Mouse (Mus musculus): ENCODE measurements at regions not wholly inside any gene's neighbourhood (a gene's known extent, or its start where the extent isn't known, plus 50 kb on each side); places are given as distances from the start of the nearest gene placed in this dataset.

DNA sequence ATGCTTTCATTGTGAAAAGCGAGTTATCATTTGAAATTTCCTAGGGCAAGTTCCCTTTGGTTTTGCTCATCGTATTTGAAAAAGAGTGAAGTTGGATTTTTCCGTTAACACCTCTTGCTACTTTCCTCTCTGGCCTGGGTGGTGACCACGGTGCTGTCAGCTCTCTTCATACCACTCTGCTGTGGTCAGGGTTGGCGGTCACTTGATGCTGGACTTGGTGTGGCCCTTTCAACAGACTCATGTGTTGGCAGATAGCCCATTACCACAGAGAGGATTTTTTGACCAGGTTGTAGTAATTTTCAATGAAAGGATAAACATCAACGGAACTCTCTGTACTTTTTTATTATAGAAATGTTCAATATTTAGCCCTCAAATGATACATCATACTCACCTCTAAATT lies 354.3 kb upstream of the Pik3r1 start:
- 0 out of 2 replicates have a peak, but pooled peaks have one; percentile 38 for ATAC-seq (ENCODE audit: poor library complexity, severe bottlenecking)

DNA sequence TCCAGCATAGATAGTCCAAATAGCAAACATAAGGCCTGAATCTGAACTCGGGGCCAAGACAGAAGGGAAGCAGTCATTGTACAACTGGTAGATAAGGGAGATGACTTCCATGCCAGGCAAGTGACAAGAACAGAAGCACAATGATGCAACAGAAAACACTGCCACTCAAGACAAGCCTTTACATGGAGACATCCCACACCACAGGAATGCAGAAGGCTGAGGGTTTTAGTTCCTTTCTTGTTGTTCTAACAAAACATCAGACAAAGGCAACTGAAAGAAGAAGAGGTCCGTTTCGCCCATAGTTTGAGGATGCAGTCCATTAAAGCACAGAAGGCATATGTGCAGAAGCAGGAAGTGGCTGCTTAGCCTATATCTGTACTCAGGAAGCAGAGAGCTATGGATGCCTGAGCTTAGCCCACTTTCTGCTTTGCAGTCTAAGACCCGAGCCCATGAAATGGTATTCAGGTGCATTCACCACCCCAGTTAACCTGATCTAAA lies 360.0 kb upstream of the Pik3r1 start:
- ATAC-seq (ENCODE audit: poor library complexity, severe bottlenecking), result peak; percentile 92

DNA sequence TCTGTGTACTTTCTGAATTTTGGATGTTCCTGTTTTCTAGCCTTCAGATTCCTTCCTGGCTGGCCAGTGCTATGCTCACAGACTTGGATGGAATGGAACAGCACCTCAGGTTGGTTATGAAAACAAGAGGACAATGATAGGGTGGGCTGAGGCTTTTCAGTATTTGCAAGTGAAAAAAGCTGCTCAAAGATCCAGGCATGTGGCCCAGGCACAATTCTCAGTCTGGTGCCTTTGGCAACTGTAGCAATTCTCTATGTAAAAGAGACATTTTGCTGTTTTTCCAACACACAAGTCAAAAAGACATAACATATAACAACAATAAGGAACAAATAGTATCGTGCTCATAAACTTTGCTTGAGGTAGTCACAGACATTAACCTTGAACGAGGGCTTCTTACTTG lies 363.4 kb upstream of the Pik3r1 start:
- no peak for ATAC-seq (ENCODE audit: poor library complexity, severe bottlenecking)

DNA sequence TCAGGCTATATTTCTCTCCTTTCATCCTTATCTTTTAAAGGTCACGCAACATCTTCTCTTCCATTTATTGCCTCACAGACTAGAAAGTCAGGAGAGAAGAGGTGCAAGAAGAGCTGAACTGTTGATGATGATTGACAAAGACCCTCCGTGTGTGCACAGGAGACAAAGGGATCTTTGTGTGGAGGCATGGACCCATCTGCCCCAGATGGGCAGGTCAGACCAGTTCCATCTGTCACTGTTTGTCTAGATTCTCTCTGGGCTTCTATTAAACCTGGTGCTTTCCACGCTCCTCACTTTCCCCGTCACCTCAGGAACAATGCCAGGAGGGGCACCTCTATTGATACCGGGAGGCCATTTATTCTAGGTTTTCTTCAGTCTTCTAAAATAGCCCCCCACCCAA lies 364.1 kb upstream of the Pik3r1 start:
- no peak for ATAC-seq (ENCODE audit: poor library complexity, severe bottlenecking)

DNA sequence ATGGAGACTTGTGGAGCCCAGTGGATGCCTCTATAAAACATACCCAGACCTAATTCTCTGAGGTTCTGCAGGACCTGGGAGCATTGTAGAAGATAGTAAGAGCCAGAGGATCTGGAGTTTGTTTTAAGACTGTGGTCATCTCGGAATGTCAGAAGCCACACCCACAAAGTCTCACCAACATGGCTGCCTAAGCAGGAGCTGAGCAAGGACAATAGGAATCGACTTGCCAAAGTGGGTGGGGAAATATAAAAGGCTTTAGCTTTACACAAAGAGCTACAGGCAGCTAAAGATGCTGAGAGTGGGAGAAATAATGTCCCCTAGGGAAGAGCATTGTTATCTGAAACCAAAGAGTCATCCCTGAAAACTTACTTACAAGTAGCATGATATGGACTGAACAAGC lies 364.7 kb upstream of the Pik3r1 start:
- no peak for ATAC-seq (ENCODE audit: poor library complexity, severe bottlenecking)

DNA sequence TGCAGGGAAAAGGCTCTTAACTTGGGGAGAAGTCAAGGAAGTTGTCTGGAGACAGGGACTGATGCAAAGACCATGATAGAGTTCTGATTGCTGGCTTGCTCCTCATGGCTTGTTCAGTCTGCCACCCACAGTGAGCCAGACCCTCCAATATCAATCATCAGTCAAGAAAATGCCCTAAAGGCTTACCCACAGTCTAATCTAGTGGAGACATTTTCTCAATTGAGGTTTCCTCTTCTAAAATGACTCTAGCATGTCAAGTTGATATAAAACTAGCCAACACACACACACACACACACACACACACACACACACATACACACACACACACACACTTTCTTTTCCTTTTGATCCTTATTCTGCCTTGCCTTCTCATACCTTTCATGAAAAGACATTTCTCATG lies 367.2 kb upstream of the Pik3r1 start:
- ATAC-seq (ENCODE audit: poor library complexity, severe bottlenecking), result no peak

DNA sequence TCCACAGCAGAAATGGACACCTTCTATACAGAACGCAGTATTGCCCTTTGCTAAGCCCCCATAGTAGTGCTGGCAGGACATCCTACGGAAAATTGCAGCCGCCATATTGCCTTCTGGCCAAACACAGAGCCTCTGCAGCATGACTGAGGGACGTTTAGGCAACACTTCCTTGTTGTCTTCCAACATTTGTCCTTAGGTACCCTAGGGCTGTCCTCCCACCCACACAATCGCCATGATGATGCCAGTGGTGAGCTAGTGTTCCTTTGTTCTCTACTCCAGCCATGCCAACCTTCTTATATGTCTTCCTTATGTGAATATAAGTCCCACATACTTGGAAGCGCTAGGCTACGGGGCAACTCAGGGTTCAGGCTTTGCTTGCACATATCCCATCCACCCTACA lies 375.0 kb upstream of the Pik3r1 start:
- no peak for ATAC-seq (ENCODE audit: poor library complexity, severe bottlenecking)

DNA sequence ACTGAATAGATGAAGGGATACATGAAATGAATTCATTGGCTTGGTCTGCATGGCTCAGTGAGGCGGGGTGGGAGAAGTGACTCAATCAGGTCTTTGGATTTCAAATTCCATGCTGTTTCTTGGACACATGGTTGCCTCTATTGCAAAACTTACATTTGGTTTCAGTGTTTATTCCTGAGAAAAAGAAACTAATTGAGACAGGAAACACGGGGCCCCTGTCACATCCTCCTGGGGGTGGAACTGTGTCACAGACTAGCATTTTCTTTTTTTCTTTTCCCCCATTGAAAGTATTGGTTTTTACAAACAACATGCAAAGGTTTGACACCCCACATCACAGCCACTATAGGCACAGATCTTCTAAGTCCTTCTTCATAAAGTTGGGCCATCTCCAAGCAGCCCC lies 375.8 kb upstream of the Pik3r1 start:
- ATAC-seq (ENCODE audit: poor library complexity, severe bottlenecking), result no peak; the same call in 1 of the 2 replicates

DNA sequence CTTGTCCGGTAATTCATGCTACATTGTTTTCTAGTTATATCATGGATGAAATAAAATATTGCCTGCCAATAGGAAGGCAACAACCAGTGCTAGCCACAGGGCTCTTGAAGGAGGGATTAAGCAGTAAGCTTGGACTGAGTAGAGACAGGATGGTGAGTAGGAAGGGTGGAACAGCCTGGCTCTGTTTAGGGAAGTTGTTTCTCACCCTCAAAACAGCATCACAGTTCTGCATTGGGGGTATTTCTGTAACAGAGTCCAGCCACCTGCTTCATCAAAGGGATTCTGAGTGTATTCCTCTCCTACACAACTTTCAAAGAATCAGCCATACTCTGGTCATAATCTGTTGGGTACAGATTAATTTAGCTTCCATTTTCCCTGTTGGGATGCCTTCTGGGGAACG lies 380.0 kb upstream of the Pik3r1 start:
- ATAC-seq (ENCODE audit: poor library complexity, severe bottlenecking), result peak; percentile 54; the same call in 1 of the 2 replicates

DNA sequence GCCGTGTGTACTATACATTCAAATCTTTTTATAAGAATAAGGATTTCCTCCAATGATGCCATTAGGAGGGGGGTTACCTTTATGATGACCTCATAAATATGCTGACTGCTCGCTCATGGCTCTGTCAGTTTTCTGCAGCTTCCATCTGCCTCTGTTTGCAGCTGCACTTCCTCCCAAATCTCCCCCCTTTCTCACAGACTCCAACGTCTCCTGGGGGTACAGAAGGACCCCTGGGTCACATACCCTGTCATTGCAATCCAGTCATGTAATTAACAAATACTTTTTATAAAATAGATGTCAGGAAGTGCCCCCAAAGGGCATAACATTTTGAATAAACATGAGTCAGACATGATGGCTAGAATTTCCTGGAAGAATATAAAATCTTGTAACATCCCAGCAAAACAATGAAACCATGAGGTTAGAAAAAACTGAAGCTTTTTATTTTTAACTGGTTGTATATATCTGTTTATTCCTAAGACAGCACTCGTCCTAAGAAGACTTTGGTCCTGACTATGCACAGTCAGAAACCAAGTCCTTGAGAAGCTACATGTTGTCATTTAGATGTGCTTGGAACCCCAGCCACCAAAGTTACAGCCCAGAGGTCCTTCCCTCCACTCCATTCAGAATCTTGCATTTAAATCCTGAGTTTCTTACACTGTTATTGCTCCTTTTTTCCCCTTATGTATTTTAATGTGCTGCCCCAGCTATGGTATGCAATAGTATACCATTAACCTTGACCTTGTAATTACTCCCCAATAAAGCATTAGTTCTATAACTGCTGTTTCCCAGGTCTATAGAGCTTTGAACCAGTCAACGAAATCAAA lies 386.0 kb upstream of the Pik3r1 start:
- ATAC-seq (ENCODE audit: poor library complexity, severe bottlenecking), result no peak

DNA sequence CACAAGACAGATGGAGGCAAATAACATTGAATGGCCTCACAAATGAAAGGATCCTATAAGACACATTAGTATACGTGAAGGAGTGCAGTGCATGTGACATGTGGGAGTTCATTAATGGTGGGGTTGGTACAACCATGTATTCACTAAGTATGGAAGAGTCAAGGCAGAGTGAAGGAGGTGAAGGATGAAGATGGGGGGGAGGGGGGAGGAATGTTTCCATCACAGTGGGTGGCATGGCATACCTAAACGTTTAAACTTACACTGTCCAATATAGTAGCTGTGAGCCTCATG lies 386.5 kb upstream of the Pik3r1 start:
- no peak for ATAC-seq (ENCODE audit: poor library complexity, severe bottlenecking)

DNA sequence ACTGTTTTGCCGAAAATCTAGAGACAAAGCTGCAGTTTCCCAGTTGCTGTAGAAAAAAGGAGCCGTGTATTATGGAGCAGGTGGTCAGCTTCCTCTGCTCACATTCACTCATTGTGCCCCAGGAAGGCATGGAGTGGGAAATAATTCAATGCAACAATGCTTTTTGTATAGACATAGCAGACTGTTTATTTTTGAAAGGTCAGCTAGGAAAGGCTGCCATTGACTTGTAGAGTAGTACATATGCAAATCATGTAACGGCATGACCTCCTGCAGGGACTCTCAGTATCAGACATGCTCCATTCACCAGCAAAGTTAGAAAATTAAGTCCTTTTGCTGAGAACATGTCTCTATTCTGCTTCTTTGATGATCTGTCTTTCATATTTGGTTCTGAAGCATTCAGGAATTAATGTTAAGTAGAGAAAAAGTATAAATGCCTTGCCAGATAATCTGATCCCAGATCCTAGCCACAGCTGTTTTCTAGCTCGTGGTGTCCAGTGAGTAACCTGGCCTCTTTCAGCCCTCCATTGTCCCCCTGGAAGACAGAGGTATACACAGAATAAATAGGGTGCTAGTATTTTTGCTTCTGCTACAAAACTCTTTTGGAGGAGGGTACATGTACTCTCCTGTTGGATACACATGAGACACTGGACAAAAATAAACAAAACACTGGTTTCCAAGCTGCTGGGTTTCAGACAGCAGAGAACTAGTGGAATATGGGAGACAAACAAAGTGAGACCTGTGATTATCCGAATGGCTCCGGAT lies 389.5 kb upstream of the Pik3r1 start:
- ATAC-seq (ENCODE audit: poor library complexity, severe bottlenecking), result no peak

DNA sequence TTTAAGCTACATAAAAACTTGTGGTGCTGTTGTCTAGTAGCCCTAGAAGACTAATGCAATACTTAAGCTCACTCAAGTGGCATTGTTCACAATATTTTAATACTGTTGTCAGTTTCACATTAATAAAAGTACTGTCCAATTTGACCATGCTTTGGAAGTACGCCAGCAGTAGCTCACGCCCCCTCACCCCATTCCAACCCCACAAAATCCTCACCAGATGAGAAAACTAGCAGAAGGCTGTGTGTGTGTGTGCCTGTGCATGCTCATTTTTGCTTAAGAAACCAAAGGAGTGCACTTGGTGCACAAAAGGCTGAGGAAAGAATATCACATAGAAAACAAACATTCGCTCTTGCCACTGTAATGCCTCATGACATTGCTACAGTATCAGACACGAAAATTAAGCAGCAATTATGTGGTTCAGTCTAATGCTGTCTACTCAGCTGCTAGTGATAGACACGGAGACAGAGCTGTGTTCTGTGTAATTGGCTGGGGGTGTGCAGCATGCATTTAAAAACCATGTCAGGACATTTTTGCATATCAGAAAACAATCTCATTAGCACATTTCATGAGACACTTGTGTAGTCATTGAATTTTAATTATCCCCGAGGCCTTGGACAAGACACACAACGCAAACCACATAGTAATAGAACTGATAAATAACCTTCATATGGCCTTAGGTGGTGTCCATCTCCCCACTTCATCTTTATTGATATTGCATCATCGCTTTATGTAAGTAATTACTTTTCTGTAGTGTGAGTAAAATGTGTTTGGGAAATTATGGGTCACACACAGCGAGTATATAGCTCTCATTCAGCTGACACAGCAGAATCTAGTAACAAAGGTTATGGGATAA lies 405.6 kb upstream of the Pik3r1 start:
- no peak for ATAC-seq (ENCODE audit: poor library complexity, severe bottlenecking)

DNA sequence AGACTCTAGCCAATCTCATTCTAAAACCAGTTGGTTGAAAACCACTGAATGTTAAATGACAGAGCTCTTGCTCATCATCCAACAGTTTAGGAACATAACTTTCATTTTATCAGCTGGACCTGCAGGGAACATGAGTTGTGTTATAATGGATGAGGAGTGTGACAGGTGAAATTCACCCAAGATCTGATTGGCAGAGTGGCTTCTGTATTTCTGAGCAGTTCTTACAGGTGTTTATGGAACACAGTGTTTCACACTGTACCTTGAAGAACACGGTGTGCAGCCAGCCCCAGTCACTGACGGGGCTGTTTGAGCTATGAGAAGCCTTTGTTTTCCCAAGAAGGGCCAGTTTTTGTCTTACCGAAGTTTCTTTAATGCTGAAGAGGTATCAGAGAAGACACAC lies 406.4 kb upstream of the Pik3r1 start:
- ATAC-seq (ENCODE audit: poor library complexity, severe bottlenecking), result no peak

DNA sequence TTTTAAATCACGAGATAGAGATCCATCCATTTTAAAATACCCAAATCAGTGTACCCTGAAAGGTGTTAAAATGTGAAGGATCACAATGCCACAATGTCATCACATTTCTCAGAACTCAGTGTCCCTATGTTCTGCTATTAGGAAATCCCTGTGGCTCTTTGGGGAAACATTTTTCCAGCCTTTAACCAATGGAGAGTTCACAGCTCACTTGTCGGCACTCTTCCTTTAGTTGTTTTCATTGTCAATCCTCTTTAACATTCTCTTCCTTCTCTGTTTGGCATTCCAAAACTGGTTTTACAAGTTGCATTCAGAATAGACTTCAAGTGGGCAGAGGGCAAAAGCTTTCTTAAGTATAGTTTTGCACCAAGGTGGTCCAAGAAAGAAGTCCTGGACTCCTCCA lies 406.9 kb upstream of the Pik3r1 start:
- ATAC-seq (ENCODE audit: poor library complexity, severe bottlenecking), result no peak

DNA sequence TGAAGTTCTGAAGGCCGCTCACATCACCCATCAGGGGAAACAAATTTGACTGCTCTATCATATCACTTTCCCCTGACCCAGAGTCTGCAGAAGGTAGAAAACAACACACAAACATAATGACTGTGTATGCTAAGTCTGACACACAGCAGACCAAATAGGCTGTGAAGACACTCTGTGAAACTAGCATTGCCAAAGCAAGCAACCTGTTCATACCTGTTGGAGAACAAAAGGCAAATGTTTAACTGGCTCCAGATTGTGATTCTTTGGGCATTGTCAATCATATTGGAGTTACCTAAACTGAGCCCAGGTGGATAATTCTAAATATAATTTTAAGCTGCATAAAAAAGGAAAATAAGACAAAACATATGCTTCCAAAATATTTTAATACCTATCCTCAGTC lies 407.4 kb upstream of the Pik3r1 start:
- no peak for ATAC-seq (ENCODE audit: poor library complexity, severe bottlenecking)

DNA sequence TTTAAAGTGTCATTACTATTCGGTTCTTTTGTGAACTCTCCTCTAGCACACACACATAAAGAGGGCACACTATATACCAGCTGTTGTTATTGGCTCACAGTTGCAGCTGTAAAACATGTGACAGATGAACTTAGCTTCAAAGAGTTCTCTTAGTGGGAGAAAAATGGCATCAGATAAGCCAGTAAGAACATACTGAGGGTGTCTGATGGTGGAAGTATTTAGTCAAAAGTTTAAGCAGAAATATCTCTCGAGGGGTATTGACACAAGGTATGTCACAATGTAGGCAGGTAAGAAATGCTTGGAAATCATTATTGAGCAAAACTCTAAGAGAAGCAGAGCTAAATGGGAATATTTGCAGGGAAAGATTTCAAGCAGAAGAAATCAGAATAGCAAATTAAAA lies 408.4 kb upstream of the Pik3r1 start:
- no peak for ATAC-seq (ENCODE audit: poor library complexity, severe bottlenecking)

DNA sequence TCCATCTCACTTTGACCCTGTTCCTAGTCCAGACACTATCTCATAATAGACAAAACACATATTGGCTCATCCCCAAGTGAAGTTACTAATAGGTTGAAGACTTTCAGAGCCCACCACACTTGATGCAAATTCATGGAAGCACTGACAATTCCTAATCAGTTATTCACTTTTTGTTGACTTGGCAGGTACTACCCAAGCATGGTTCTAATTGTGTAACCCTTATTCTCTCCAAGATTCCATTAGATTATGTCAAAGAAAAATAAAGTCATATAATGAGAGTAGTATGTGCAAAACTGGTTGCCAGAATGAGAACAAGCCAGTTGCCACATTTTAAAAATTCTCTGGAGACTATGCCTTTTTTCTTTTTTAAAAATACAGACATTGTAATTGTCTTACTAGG lies 426.7 kb upstream of the Pik3r1 start:
- no peak for ATAC-seq (ENCODE audit: poor library complexity, severe bottlenecking)

DNA sequence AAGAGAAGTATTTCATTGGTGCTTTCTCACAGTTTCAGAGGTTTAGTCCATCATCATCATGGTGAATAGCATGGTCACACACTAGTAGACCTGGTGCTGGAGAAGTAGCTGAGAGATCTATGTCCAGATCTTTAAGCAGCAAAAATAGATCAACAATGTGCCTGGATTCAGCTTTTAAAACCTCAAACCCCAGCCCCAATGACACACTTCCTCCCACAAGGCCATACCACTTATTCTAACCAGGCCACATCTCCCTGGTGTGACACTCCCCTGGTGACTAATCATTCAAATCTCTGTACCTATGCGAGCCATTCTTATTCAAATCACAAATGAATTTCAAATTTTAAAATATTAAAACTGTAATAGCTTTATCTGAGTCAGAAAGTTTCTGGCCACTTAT lies 434.3 kb upstream of the Pik3r1 start:
- no peak for ATAC-seq (ENCODE audit: poor library complexity, severe bottlenecking)

DNA sequence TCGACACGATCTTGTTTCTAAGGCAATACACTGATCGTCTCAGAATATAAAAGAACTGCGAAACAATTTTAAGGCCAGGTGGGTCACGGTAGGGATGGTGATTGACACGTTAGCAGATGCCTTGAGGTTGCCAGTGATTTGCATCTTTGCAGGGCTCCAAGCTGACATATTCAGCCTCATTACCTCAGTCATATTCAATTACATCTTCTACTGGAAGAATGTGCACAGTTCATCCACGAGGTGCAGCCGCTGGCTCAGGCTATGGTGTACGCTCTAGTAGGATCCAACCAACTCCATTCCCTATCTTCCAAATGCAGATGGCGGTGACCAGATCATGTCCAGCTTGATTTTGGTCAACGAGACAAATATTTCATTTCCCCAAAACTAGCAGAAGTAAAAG lies 450.5 kb upstream of the Pik3r1 start:
- no peak for ATAC-seq (ENCODE audit: poor library complexity, severe bottlenecking)

DNA sequence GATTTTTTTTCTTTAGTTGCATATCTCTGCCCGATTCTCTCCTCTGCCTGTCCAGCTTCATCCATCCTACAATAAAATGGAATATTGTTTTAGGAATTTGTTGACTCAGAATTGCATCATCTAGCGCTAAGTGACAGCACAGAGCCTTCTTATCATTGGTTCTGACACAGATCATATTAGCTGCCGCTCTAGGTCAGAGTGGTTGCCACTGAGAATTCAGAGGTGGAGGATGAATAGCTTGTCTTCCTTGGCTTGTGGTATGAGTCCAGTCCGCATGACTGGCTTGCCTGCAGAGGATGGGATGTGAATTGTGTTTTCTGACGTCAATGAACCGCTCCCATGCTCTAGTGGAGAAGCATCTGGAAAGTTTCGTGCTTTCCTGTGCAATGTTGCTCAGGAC lies 462.3 kb upstream of the Cd180 start:
- ATAC-seq (ENCODE audit: poor library complexity, severe bottlenecking), result no peak
